Mouse (Mus musculus) lung, postnatal 0 days (tissue): ENCODE data around the gene Lactb. TPM values are rescaled to one million over a fixed set of nuclear protein-coding genes. Genes with fewer than 3 reads are reported as not detected.

Experiments used
- ATAC-seq: fragments of 200-750 bp; cut with Nextera tagmentation; 2 replicates; pipeline ENCODE4 v1.8.0; 2017; ENCODE audit warnings: moderate library complexity
- DNase-seq: peaks from one replicate; pipeline ENCODE4 v3.0.0-alpha.2; 2016; ENCODE audit warnings: low spot score
- H3K27ac ChIP-seq: fragments of 300-500 bp; sonication (generic); 2 replicates; pipeline ENCODE4 v1.5.1; 2014; ENCODE audit warnings: antibody characterized with exemption, mild to moderate bottlenecking, low read length, mixed read lengths
- H3K27me3 ChIP-seq: fragments of 300-500 bp; sonication (generic); replicated peaks from 2 replicates; pipeline ENCODE4 v1.6.1; 2014; ENCODE audit warnings: low read length, mixed read lengths; ENCODE audit not compliant: insufficient read depth
- H3K36me3 ChIP-seq: fragments of 300-500 bp; sonication (generic); 2 replicates; pipeline ENCODE4 v1.6.1; 2014; ENCODE audit warnings: low read length, mixed read lengths; ENCODE audit not compliant: insufficient read depth
- H3K4me1 ChIP-seq: fragments of 300-500 bp; sonication (generic); 2 replicates; pipeline ENCODE4 v1.6.1; 2014; ENCODE audit warnings: antibody characterized with exemption, low read depth, low read length, mixed read lengths; ENCODE audit not compliant: insufficient read depth
- H3K4me2 ChIP-seq: fragments of 300-500 bp; sonication (generic); replicated peaks from 2 replicates; pipeline ENCODE4 v1.6.1; 2014; ENCODE audit warnings: low read depth, mild to moderate bottlenecking, low read length, moderate library complexity, mixed read lengths
- H3K4me3 ChIP-seq: fragments of 300-500 bp; sonication (generic); 2 replicates; pipeline ENCODE4 v1.5.1; 2014; ENCODE audit warnings: low read depth, low read length
- H3K9ac ChIP-seq: fragments of 300-500 bp; sonication (generic); replicated peaks from 2 replicates; pipeline ENCODE4 v1.6.1; 2014; ENCODE audit warnings: low read depth, mild to moderate bottlenecking
- H3K9me3 ChIP-seq: fragments of 300-500 bp; sonication (generic); 2 replicates; pipeline ENCODE4 v1.6.1; 2016; ENCODE audit warnings: low read length, mixed read lengths
- CTCF ChIP-seq: IDR thresholded peaks from 2 replicates; pipeline ENCODE4 v1.5.1; 2016; ENCODE audit warnings: antibody characterized with exemption, mild to moderate bottlenecking
- EP300 ChIP-seq: IDR thresholded peaks from 2 replicates; pipeline ENCODE4 v1.6.1; 2016; ENCODE audit warnings: antibody characterized with exemption, mild to moderate bottlenecking, control low read depth
- WGBS: fragments of 180-500 bp; shearing (Covaris S2); extraction: QIAGEN DNeasy Blood & Tissue Kit; methylation state at CpG from one replicate; pipeline ENCODE4 v1.1.7; 2014; 5-methylcytosine and 5-hydroxymethylcytosine counted together
- polyA plus RNA-seq: library from polyadenylated mRNA; unstranded; fragments of >200 nt; fragmentation: Nextera tagmentation; extraction: Ambion mirVana; gene quantifications from 2 replicates; pipeline ENCODE4 v1.2.1, GENCODE M21; 2015

The Lactb gene
- 13.8 and 15.4 TPM in 2 replicates for polyA plus RNA-seq

GRCm38 (mm10) chr9:66975239-66975645 is at the start of gene Lactb:
Lactb (minus strand) TSS chr9:66975484.
- ATAC-seq = peak; percentile 98
- H3K27me3 ChIP-seq = no peaks in the 10 kb centered on the region
- H3K4me2 ChIP-seq = peak within 1 kb of the TSS; percentile 87
- H3K9me3 ChIP-seq = no peaks in the 10 kb centered on the region
- peak within 1 kb of the TSS; percentile 87 for H3K9ac ChIP-seq
- H3K4me3 ChIP-seq = peak within 1 kb of the TSS; percentile 86
- peak within 1 kb of the TSS; percentile 94 for H3K27ac ChIP-seq
- TF ChIP-seq EP300 (no peak), CTCF (no peak)
- H3K36me3 ChIP-seq = no peaks in the 10 kb centered on the region; the same call in 1 of the 2 replicates
- DNase-seq = peak; percentile 94
- no peaks in the 10 kb centered on the region for H3K4me1 ChIP-seq
- 3% methylated on average over 23 of the region's 32 CpGs for WGBS

- Histone ChIP-seq H3K27ac (peak overlapping the region; percentile 44; the same call in 1 of the 2 replicates), H3K9ac (no peak overlapping the region), H3K4me1 (peaks cover 6% of the 10 kb centered on the region; the same call in 1 of the 2 replicates), H3K36me3 (peaks cover 1% of the 10 kb centered on the region; the same call in 1 of the 2 replicates), H3K9me3 (no peaks in the 10 kb centered on the region), H3K27me3 (no peaks in the 10 kb centered on the region), H3K4me3 (no peak overlapping the region), H3K4me2 (no peak overlapping the region)
- 65% methylated on average over 9 of the region's 9 CpGs for WGBS
- TF ChIP-seq EP300 (peak; percentile 48; the same call in 1 of the 2 replicates), CTCF (no peak)
- peak; percentile 70 for DNase-seq
- peak; percentile 76 for ATAC-seq
Measured at GRCm38 (mm10) chr9:67023371-67023770, 48.1 kb upstream of the Lactb start.

- Histone ChIP-seq H3K36me3 (peaks cover 5% of the 10 kb centered on the region; the same call in 1 of the 2 replicates), H3K4me2 (no peak overlapping the region), H3K27me3 (no peaks in the 10 kb centered on the region), H3K9me3 (no peaks in the 10 kb centered on the region), H3K4me3 (no peak overlapping the region), H3K9ac (no peak overlapping the region), H3K27ac (0 out of 2 replicates have a peak overlapping the region, but pooled peaks have one; percentile 15), H3K4me1 (peaks cover 6% of the 10 kb centered on the region; the same call in 1 of the 2 replicates)
- WGBS = 37% methylated on average over 2 of the region's 2 CpGs
- TF ChIP-seq CTCF (no peak), EP300 (no peak)
- ATAC-seq = 0 out of 2 replicates have a peak, but pooled peaks have one; percentile 12
- DNase-seq = no peak
Measured at GRCm38 (mm10) chr9:67020063-67020462, 44.8 kb upstream of the Lactb start.

DNA sequence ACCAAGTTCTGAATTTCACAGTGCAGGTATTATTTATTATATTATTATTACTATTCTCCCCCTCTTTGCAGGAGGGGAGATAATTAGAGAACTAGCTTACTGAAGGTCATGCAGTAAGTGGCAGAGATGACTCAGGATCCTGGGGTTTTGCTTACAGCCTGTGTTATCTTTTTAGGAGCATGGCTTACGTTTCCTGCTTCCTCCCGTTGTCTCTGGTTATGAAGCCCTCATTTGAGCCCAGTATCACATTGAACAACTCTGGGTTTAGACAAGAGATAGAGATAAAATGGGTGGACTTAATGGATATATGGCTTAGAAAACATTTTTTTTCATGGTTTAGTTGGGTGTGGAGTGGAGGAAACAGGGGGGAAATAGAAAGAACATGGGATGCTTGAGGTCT is 38.2 kb upstream of the Lactb start:
- peaks cover 13% of the 10 kb centered on the region; the same call in 1 of the 2 replicates for H3K4me1 ChIP-seq
- TF ChIP-seq EP300 (no peak), CTCF (no peak)
- no peaks in the 10 kb centered on the region for H3K27me3 ChIP-seq
- H3K9ac ChIP-seq = no peak overlapping the region
- no peak overlapping the region for H3K27ac ChIP-seq
- no peak for ATAC-seq
- DNase-seq = no peak
- WGBS = 51% methylated on average over 2 of the region's 2 CpGs
- no peak overlapping the region for H3K4me2 ChIP-seq
- no peaks in the 10 kb centered on the region for H3K9me3 ChIP-seq
- H3K36me3 ChIP-seq = 0 out of 2 replicates have a peak, but pooled peaks cover 5% of the 10 kb centered on the region
- no peak overlapping the region for H3K4me3 ChIP-seq

GRCm38 (mm10) chr9:67012470-67012869 is 37.2 kb upstream of the Lactb start:
- no peaks in the 10 kb centered on the region for H3K36me3 ChIP-seq
- H3K4me3 ChIP-seq = no peak overlapping the region
- H3K4me2 ChIP-seq = no peak overlapping the region
- DNase-seq = peak; percentile 82
- H3K4me1 ChIP-seq = peaks cover 13% of the 10 kb centered on the region; the same call in 1 of the 2 replicates
- H3K9ac ChIP-seq = no peak overlapping the region
- peak; percentile 75 for ATAC-seq
- H3K27ac ChIP-seq = peak overlapping the region; percentile 9
- no peaks in the 10 kb centered on the region for H3K27me3 ChIP-seq
- H3K9me3 ChIP-seq = no peaks in the 10 kb centered on the region
- WGBS = 22% methylated on average over 3 of the region's 3 CpGs
- TF ChIP-seq CTCF (no peak), EP300 (peak; percentile 42)

DNA sequence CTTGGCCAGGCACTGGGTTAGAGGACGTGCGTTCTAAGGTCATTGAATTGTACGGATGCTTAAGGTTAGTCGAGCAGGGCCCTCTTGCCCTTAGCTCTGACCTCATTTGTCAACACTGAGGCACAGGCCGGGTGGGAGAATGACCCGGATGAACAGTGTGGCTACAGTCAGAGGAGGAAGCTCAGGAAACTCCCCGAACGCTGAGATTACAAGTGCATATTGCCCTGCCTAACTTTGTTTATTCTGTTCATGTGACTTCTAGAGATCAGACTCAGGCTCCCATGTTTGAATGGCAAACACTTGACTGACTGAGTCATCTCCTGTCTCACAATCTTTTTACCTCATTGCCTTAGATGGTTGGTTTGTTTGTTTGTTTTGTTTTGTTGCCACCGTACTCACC is 36.2 kb upstream of the Lactb start:
- peaks cover 13% of the 10 kb centered on the region; the same call in 1 of the 2 replicates for H3K4me1 ChIP-seq

More for the DNA sequence above, 36.2 kb upstream of the Lactb start:
- H3K27ac ChIP-seq = peak overlapping the region; percentile 64
- no peak overlapping the region for H3K4me2 ChIP-seq
- H3K36me3 ChIP-seq = no peaks in the 10 kb centered on the region
- no peaks in the 10 kb centered on the region for H3K9me3 ChIP-seq
- DNase-seq = peak; percentile 92
- no peaks in the 10 kb centered on the region for H3K27me3 ChIP-seq
- H3K9ac ChIP-seq = no peak overlapping the region
- peak; percentile 85 for ATAC-seq
- WGBS = 26% methylated on average over 9 of the region's 9 CpGs
- TF ChIP-seq EP300 = peak; percentile 87
- no peak for TF ChIP-seq CTCF
- no peak overlapping the region for H3K4me3 ChIP-seq
